Mouse (Mus musculus) cerebellum, adult 2 months (tissue): Measurements from ENCODE around the gene Rhpn2.

ENCODE experiments used
- CTCF ChIP-seq: fragments of 200-500 bp; IDR thresholded peaks from 2 replicates; pipeline ENCODE4 v1.5.1; 2011; ENCODE audit warnings: low read depth, mild to moderate bottlenecking, control low read depth, low read length, moderate library complexity, borderline replicate concordance; ENCODE audit not compliant: insufficient read depth
- POLR2A ChIP-seq: fragments of 200-500 bp; IDR thresholded peaks from 2 replicates; pipeline ENCODE4 v1.6.1; 2011; ENCODE audit warnings: low read length, control low read depth, borderline replicate concordance; ENCODE audit not compliant: insufficient read depth

- TF ChIP-seq CTCF (no peak), POLR2A (no peak)
Observed at GRCm38 (mm10) chr7:35381861-35382260, 47.9 kb downstream of the Rhpn2 start.
